Mouse (Mus musculus) neural tube, embryonic 14.5 days (tissue): ENCODE data around the gene Iqgap3. TPM values are rescaled to one million over a fixed set of nuclear protein-coding genes. Genes with fewer than 3 reads are reported as not detected.

Experiments used
- ATAC-seq: fragments of 200-750 bp; cut with Nextera tagmentation; 2 replicates; pipeline ENCODE4 v1.8.0; 2017; ENCODE audit warnings: low read depth, mild to moderate bottlenecking, moderate TSS enrichment, moderate library complexity
- H3K27ac ChIP-seq: fragments of 300-500 bp; sonication (generic); 2 replicates; pipeline ENCODE4 v1.5.1; 2014; ENCODE audit warnings: low read depth, mild to moderate bottlenecking, control low read depth, low read length, moderate library complexity, mixed read lengths
- H3K27me3 ChIP-seq: fragments of 300-500 bp; sonication (generic); 2 replicates; pipeline ENCODE4 v1.6.1; 2014; ENCODE audit warnings: low read length; ENCODE audit not compliant: control insufficient read depth, insufficient read depth
- H3K36me3 ChIP-seq: fragments of 300-500 bp; sonication (generic); 2 replicates; pipeline ENCODE4 v1.6.1; 2014; ENCODE audit warnings: low read length, mixed read lengths; ENCODE audit not compliant: control insufficient read depth, insufficient read depth
- H3K4me1 ChIP-seq: fragments of 300-500 bp; sonication (generic); 2 replicates; pipeline ENCODE4 v1.6.1; 2014; ENCODE audit warnings: low read length; ENCODE audit not compliant: control insufficient read depth, insufficient read depth
- H3K4me2 ChIP-seq: fragments of 300-500 bp; sonication (generic); 2 replicates; pipeline ENCODE4 v1.6.1; 2014; ENCODE audit warnings: mild to moderate bottlenecking, low read depth, low read length, control low read depth
- H3K4me3 ChIP-seq: fragments of 300-500 bp; sonication (generic); 2 replicates; pipeline ENCODE4 v1.5.1; 2014; ENCODE audit warnings: low read depth, low read length, control low read depth, mixed read lengths
- H3K9ac ChIP-seq: fragments of 300-500 bp; sonication (generic); replicated peaks from 2 replicates; pipeline ENCODE4 v1.6.1; 2014; ENCODE audit warnings: low read depth, mild to moderate bottlenecking, control low read depth, low read length, mixed read lengths
- H3K9me3 ChIP-seq: fragments of 300-500 bp; sonication (generic); 2 replicates; pipeline ENCODE4 v1.6.1; 2016; ENCODE audit warnings: low read length; ENCODE audit not compliant: control insufficient read depth
- WGBS: fragments of 180-500 bp; shearing (Covaris S2); extraction: QIAGEN DNeasy Blood & Tissue Kit; methylation state at CpG from one replicate; pipeline ENCODE4 v1.1.7; 2014; 5-methylcytosine and 5-hydroxymethylcytosine counted together
- polyA plus RNA-seq: library from polyadenylated mRNA; unstranded; fragments of >200 nt; fragmentation: Nextera tagmentation; extraction: Ambion mirVana; gene quantifications from 2 replicates; pipeline ENCODE4 v1.2.1, GENCODE M21; 2014

Iqgap3 gene
- polyA plus RNA-seq, 1 experiment from 2014 or later = 1.2 TPM

- no peaks in the 10 kb centered on the region for H3K27me3 ChIP-seq
- H3K27ac ChIP-seq = no peak overlapping the region
- H3K4me1 ChIP-seq = no peaks in the 10 kb centered on the region; the same call in 1 of the 2 replicates
- H3K4me2 ChIP-seq = no peak overlapping the region
- no peak overlapping the region for H3K4me3 ChIP-seq
- ATAC-seq = no peak
- peaks cover 47% of the 10 kb centered on the region for H3K36me3 ChIP-seq
- no peaks in the 10 kb centered on the region for H3K9me3 ChIP-seq
- 83% methylated on average over 6 of the region's 6 CpGs for WGBS
- no peak overlapping the region for H3K9ac ChIP-seq
These were observed 77.2 kb downstream of the Iqgap3 start for GRCm38 (mm10) chr3:88158991-88159390.

GRCm38 (mm10) chr3:88160856-88161255 lies 79.1 kb downstream of the Iqgap3 start:
- Histone ChIP-seq H3K9me3 (no peaks in the 10 kb centered on the region), H3K36me3 (peaks cover 60% of the 10 kb centered on the region), H3K27ac (no peak overlapping the region), H3K4me2 (no peak overlapping the region), H3K9ac (no peak overlapping the region), H3K4me3 (no peak overlapping the region), H3K27me3 (no peaks in the 10 kb centered on the region), H3K4me1 (no peaks in the 10 kb centered on the region; the same call in 1 of the 2 replicates)
- 79% methylated on average over 6 of the region's 6 CpGs for WGBS
- no peak for ATAC-seq

GRCm38 (mm10) chr3:88162259-88162658 lies 80.5 kb downstream of the Iqgap3 start:
- no peak overlapping the region for H3K4me3 ChIP-seq
- 90% methylated on average over 8 of the region's 8 CpGs for WGBS
- no peak overlapping the region for H3K4me2 ChIP-seq
- H3K9me3 ChIP-seq = no peaks in the 10 kb centered on the region
- H3K27ac ChIP-seq = no peak overlapping the region
- no peaks in the 10 kb centered on the region; the same call in 1 of the 2 replicates for H3K4me1 ChIP-seq
- ATAC-seq = no peak
- H3K27me3 ChIP-seq = no peaks in the 10 kb centered on the region
- no peak overlapping the region for H3K9ac ChIP-seq
- H3K36me3 ChIP-seq = peaks cover 64% of the 10 kb centered on the region

GRCm38 (mm10) chr3:88162811-88163210 lies 81.0 kb downstream of the Iqgap3 start:
- no peaks in the 10 kb centered on the region; the same call in 1 of the 2 replicates for H3K4me1 ChIP-seq
- H3K27ac ChIP-seq = no peak overlapping the region
- H3K9me3 ChIP-seq = no peaks in the 10 kb centered on the region
- ATAC-seq = no peak
- H3K4me2 ChIP-seq = no peak overlapping the region
- no peaks in the 10 kb centered on the region for H3K27me3 ChIP-seq
- peaks cover 64% of the 10 kb centered on the region for H3K36me3 ChIP-seq
- 73% methylated on average over 4 of the region's 4 CpGs for WGBS
- no peak overlapping the region for H3K9ac ChIP-seq
- H3K4me3 ChIP-seq = no peak overlapping the region

GRCm38 (mm10) chr3:88163847-88164246 lies 82.1 kb downstream of the Iqgap3 start:
- H3K36me3 ChIP-seq = peaks cover 58% of the 10 kb centered on the region
- no peaks in the 10 kb centered on the region for H3K4me1 ChIP-seq
- no peak overlapping the region for H3K4me2 ChIP-seq
- ATAC-seq = no peak
- no peak overlapping the region for H3K27ac ChIP-seq
- 79% methylated on average over 3 of the region's 3 CpGs for WGBS
- no peak overlapping the region for H3K4me3 ChIP-seq
- H3K9me3 ChIP-seq = no peaks in the 10 kb centered on the region
- no peak overlapping the region for H3K9ac ChIP-seq
- no peaks in the 10 kb centered on the region for H3K27me3 ChIP-seq

GRCm38 (mm10) chr3:88164263-88164662 lies 82.5 kb downstream of the Iqgap3 start:
- no peak for ATAC-seq
- Histone ChIP-seq H3K27ac (no peak overlapping the region), H3K36me3 (peaks cover 55% of the 10 kb centered on the region), H3K4me1 (no peaks in the 10 kb centered on the region), H3K4me3 (no peak overlapping the region), H3K4me2 (no peak overlapping the region), H3K9me3 (no peaks in the 10 kb centered on the region), H3K27me3 (no peaks in the 10 kb centered on the region), H3K9ac (no peak overlapping the region)
- WGBS = 84% methylated on average over 3 of the region's 3 CpGs

GRCm38 (mm10) chr3:88166056-88166455 lies 84.3 kb downstream of the Iqgap3 start:
- no peak overlapping the region for H3K4me3 ChIP-seq

GRCm38 (mm10) chr3:88170361-88170760 lies 88.6 kb downstream of the Iqgap3 start:
- 93% methylated on average over 5 of the region's 5 CpGs for WGBS
- ATAC-seq = no peak
- Histone ChIP-seq H3K27ac (no peak overlapping the region), H3K4me1 (no peaks in the 10 kb centered on the region), H3K9ac (no peak overlapping the region), H3K4me3 (no peak overlapping the region), H3K9me3 (no peaks in the 10 kb centered on the region), H3K4me2 (no peak overlapping the region), H3K27me3 (no peaks in the 10 kb centered on the region), H3K36me3 (peaks cover 39% of the 10 kb centered on the region)

More at GRCm38 (mm10) chr3:88166056-88166455, 84.3 kb downstream of the Iqgap3 start:
- WGBS = 92% methylated on average over 5 of the region's 5 CpGs
- ATAC-seq = no peak
- no peak overlapping the region for H3K27ac ChIP-seq
- no peaks in the 10 kb centered on the region for H3K9me3 ChIP-seq
- no peak overlapping the region for H3K4me2 ChIP-seq
- peaks cover 62% of the 10 kb centered on the region for H3K36me3 ChIP-seq
- no peaks in the 10 kb centered on the region for H3K4me1 ChIP-seq
- no peaks in the 10 kb centered on the region for H3K27me3 ChIP-seq
- no peak overlapping the region for H3K9ac ChIP-seq
